Mouse (Mus musculus): ENCODE results near the gene Srrm4.

DNA sequence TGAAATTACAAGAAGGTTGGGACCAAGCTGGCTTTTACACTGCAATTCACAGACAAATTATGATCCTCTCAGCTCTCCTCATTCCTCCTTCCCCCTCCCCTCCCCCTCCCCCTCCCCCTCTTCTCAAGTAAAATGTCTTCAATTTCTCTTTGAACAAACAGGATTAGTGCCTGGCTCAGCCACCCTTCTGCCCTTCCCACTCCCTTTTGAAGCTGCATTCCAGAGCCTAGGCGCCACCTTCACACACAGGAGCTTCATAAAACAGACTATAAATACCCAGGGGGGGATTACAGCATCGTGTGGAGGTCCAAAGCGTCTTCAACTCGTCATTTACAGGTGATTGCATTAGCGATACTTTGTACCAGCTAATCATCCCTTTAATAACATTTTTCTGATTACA lies 175.4 kb downstream of the Srrm4 start:
- TF ChIP-seq POLR2A (IDR thresholded peaks at IDR 0.05; ENCODE audit: control insufficient read depth in 1 of 2, insufficient read depth in 1 of 2, low read depth in 1 of 2, low read length in 2 of 2, poor library complexity in 1 of 2), result no peak
- no peak for TF ChIP-seq RCOR1 (IDR thresholded peaks at IDR 0.05; ENCODE audit: low read depth, low read length)
- TF ChIP-seq MAX (IDR thresholded peaks at IDR 0.05; ENCODE audit: low read length), result no peak
- TF ChIP-seq USF1 (IDR thresholded peaks at IDR 0.05; ENCODE audit: low read depth, low read length), result no peak
- TF ChIP-seq CTCF (IDR thresholded peaks at IDR 0.05 in 2 of 3, conservative IDR thresholded peaks at IDR 0.05 in 1 of 3; ENCODE audit: control insufficient read depth in 1 of 3, insufficient read depth in 1 of 3, low read depth in 2 of 3, low read length in 3 of 3, poor library complexity in 1 of 3, severe bottlenecking in 1 of 3), result no peak
- no peak for TF ChIP-seq CHD1 (IDR thresholded peaks at IDR 0.05; ENCODE audit: low read depth, low read length)
- no peak for TF ChIP-seq GATA1 (IDR thresholded peaks at IDR 0.05; ENCODE audit: low read depth, low read length)

Data from MEL (cell line).